Mouse (Mus musculus) urinary bladder, adult 2 months (tissue): Measurements from ENCODE around the gene Alk. TPM values are rescaled to one million over a fixed set of nuclear protein-coding genes. Genes with fewer than 3 reads are reported as not detected.
A peak's percentile ranks its signal among the peaks of the same experiment; 100 is the strongest.

Experiments
- DNase-seq: peaks from one replicate; pipeline ENCODE4 v3.0.0; 2022; ENCODE audit warnings: low spot score
- polyA plus RNA-seq: library from polyadenylated mRNA; depleted of rRNA; stranded (reverse); fragments of >200 nt; gene quantifications from 2 replicates; pipeline ENCODE4 v1.2.3, GENCODE M21; 2012

Gene Alk
- polyA plus RNA-seq, 1 experiment = 0.01 TPM

DNA sequence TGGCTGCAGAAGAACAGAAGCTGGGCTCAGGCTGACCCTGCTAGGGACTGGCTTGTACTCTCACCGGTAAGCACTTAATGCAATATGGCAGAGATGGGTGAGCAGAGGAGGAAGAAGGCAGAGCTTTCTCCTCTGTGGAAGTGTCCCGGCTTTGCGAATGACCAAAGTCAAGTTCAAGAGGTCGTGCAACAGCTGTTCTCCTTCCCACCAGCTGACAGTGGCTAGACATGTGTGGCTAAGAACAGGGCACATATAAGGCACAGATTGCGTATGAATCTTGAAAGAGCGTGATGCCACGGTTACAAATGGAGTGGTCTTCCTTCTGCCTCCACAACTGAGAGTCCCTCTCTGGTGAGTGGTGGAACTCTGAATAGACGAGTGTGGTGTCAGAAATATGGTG is 625.3 kb downstream of the Alk start:
- DNase-seq = no peak

DNA sequence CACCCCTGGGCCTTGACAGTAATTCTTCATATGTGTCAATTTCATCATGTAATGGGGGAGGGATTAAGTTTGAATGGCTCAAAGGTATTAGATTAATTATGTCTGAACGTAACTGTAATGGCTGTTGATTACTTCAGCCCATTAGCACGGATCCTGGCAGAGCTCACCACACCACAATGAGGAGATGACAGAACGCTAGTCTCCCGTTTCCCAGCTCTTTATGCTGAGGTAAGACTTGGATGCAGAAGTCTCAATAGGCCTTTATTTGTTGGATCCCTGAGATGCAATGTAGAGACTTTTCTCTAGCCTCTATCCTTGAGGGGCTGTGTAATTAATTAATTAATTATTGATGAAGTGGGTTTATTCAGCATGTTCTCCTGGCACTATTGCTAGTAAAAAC is 627.8 kb downstream of the Alk start:
- DNase-seq = no peak

DNA sequence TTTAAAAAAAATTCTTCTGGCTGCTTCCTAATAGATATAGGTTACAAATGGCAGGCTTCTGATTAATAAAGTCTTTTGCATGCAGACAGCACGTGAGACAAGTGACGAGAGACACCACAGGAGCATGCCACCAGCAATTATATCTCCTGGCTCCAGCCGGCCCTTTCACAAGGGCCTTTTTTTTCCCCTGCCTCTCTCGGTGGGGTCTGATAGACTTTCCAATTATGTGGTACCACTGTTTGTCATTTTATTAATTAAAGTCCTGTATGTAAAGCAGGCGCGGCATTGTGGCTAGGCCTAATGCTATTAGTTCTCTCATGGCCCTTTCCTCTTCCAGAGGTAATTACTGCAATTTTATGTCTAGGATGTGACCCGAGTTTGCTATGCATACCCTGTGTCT is 630.7 kb downstream of the Alk start:
- DNase-seq = no peak

DNA sequence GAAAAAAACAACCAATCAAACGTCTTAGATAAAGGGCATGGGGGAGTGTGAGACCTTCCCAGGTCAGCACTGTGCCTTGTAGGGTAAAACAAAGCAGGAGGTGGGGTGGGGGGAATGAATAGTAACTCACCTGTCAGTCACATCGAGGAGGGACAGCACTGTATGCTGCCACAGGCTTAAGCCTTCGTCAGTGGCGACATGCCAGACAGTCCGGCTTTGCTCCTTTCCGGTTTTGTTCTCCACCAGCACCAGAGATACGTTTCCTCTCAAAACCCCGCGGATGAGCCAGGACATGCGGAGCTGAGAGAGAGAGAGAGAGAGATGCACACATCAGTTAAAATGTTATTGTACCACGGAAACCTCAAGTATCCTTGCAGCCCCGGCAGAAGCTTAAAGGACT is 637.1 kb downstream of the Alk start:
- no peak for DNase-seq

DNA sequence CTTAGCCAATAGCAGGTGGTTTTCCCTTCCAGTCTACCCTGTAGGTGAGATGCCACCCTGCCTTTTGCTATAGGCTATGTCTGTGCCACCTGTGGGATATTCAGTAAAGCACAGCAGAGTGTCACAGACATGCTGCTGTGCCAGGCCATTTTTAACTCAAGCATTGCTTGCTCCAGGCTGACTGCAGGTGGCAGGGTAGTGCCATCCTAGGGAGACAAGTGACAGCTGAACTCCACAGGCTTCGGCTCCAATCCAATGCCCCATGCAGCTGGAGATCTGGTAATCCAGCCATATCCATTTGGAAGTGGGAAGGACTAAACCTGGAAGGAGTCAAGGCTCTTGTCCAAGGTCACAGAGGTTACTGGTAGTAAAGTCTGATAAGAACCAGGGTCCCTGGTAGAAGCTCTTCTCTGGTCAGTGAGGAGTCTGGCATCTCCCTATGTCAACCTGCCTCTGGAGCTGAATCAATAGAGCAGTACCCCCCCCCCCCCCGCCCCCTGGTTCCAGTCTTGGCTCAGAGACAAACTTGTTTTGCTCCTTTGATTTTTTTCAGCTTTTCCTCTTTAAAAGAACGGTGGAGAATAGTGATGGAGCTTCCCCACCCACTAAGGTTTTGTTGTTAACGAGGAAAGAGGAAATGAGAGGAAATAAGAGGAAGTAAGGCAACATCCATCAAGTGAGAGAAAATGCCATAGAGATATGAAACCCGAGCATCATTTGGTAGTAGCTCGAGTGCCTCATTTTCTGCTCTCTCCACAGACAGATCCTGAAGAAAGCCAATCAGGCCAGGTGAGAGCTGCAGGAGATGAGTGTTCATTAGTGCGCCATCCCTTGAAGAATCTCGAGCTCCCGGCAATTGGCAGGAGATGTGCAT is 638.5 kb downstream of the Alk start:
- peak; percentile 25 for DNase-seq

DNA sequence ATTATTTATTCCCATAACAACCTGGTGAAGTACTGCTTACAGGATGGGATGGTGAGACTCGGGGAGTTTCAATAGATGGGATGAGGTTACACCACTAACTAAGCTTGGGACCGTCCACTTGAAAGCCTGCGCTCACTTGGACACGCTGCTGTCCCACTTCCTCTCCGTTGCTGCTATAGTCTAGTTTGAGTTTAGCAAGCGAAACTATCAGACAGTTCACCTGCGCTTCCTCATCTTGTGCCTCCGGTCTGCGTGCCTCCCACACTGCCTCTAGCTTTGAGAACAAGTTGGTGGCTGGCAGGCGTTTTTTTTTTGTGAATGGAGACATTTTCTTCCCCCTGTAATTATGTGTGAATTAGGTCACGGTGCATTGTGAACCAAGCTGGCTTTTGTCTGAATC is 639.8 kb downstream of the Alk start:
- DNase-seq = no peak

DNA sequence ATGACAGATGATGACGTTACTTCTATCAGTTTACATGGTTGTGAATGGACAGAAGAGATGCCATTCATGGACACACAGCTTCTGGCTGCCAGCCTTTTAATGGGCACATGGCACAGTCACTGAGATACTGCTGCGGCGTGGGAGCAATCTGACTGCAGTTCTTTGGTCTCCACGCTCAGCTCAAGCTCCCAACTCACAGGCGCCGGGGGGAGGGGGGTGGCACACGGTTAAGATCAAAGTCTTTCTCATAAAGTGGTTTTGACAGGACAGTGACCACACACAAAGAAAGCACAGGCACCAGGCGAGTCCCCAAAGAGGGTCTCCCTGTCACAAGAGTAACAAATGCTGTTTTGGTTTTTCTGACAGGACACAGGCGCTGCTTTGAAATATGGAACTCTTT is 641.7 kb downstream of the Alk start:
- no peak for DNase-seq

DNA sequence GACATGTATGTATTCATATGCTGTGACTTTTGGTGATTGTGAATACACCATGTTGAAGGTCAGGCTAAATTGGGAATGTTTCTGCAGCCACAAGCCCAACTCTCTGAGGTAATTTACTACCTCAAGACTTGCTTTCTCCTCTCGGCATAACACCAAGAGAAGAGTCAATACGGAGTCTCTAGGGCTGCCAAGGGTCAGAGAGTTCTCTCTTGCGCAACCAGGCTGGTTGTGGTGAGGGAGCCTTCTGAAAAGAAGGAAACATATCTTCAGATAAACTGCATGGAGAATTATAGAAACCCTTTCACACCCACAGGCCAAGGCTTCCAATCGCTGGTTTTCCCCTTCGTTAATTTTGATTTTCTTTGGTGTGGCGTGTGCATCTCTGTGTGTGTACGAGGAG is 649.4 kb downstream of the Alk start:
- DNase-seq = no peak

DNA sequence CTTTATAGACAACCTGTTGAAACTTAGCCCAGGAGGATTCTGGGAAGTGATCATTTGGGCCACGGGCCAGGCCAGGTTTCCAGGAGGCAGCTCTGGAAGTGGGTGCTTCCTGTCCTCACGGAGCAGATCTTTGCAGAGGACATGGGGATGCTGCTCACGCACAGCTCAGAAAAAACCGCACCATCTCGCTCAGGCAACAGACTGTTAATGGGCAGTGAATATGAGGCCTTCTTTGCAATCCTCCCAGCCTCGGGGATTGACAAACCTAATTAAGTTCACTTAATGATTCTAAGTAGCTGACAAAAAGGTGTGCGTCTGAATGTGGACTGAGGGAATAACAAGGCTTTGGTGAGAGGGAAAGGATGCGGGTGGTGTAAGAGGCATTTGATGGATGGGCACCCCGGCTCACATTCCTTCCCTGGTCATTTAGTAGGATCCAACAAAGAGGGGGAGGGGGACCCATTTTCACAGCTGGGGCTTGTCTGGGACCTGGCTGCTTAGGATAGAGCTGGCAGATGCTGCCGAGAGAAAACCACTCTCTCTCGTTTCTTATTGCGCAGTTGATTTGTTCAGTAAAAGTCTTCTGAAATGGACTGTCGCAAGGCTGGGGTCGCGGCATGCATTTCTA is 650.1 kb downstream of the Alk start:
- no peak for DNase-seq

DNA sequence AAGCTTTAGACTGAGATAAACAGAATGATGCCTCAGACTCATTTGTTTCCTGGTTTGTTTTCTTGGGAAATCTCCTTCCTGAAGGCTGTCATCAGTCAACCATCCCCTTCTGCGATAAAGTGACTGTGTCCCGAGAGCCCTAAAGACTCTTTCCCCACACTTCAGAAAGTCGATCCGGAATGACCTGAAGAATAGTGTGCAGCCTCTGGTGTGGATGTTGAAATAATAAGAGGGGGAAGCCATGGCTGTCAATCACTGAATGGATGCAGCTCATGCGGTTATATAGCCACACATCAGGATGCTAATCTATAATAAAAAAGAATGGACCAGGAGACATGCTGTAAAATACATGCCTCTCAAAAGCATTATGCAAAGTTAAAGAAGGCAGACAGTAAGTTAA is 653.5 kb downstream of the Alk start:
- no peak for DNase-seq

DNA sequence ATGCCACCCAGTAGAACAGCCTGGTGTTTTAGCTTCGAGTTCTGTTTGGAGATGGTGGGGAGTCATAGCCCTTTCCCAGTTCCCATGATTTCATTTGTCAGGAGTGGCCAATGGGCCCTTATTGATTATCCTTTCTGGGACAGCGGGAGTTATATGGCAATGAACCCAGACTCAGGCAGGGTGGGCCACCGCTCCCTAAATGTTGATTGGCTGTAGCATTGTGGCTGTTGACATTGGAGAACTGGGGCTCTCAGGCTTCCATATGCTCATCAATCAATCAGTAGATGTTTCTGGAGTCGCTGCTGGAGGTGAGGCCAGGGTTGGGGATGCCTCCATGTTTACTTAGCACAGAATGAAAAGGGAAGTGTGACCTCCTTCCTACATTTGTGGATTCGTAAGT is 655.7 kb downstream of the Alk start:
- no peak for DNase-seq

DNA sequence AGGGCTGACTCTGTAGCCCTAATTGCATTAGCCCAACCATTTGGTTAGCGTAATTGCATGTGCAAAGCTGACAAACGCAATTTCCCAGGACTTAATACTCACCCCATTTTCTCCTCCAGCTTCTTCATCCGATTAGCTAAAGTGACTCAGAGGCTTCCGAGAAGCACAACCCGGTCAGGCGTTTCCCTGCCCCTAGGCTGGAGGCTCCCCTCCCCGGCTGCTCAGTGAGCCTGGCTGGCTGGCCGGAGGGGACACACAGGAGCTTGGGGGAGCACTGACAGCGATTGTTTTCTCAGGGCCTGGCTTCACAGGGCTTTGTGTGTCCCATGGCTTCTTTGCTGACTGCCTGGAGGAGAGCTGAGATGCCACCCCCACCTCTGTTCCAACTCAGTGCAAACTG is 657.0 kb downstream of the Alk start:
- DNase-seq = no peak

DNA sequence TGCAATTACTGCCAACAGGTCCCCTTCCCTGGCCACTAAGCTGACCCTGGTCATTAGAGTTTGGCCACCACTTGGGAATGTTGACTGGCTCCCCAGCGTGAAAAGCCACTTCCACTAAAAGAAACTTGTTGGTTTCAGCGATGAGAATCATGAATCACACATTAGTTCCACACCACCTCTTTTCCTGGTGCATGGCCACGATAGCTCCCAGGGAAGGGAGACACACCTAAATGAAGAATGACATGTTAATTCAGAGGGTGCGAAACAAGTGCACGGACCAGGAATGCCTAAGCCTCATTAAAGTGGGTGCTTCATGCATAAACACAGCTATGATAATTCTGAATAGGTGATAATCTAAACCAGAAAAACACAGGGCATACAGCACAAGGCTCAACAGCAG is 660.4 kb downstream of the Alk start:
- no peak for DNase-seq

DNA sequence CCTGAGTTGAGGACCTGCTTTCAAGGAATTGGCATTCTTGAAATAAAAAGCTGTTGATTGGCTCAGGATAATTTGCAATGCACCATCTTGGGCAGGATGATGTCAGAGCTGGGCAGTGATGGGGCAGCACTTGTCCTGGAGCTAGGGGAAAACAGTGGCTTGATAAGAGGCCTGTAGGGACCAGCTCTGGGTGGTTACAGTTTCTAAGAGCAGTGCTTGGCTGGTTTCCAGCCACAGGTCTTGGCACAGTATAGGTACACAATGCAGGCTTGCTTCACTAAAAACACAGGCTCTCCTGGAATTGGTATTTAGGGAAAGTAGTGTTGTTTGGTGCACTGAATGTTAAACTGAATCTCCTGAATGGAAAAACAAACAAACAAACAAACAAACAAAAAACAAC is 662.4 kb downstream of the Alk start:
- no peak for DNase-seq

DNA sequence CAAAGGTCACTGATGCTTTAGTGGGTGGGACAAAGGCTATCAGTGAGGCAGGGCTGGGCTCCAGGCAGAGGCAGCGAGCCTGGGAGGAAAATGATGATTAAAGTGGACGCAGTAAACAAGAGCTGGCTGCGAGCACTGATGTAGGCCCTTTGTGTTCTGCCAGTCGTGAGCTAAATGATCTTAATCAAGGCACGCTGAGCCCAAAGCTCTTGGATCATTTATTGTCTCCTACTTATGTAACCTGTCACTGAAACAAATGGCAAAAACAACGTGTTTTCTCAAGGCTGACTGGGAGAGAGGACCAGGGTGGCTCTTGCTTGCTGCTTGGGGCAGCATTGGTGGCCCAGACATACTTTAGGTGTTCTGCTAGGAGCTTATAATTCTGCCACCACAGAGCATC is 663.0 kb downstream of the Alk start:
- DNase-seq = no peak

DNA sequence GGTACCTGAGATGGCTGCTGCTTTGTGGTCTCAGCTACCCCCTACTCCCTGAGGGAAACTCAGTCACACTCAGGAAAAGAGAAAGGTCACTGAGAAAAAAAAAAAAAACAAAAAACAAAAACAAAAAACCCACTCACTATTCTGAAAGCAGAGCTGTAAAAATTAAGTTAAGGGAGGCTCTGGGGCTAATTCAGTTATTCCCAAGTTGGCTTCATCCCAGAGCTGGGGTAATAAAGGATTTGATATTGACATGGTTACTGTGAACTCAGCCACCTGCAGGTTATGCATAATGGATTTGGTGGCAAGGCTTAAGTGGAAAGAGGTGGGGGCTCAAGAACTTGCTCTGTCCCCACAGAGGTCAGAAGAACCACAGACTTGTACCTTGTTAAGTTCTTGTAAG is 667.7 kb downstream of the Alk start:
- no peak for DNase-seq

DNA sequence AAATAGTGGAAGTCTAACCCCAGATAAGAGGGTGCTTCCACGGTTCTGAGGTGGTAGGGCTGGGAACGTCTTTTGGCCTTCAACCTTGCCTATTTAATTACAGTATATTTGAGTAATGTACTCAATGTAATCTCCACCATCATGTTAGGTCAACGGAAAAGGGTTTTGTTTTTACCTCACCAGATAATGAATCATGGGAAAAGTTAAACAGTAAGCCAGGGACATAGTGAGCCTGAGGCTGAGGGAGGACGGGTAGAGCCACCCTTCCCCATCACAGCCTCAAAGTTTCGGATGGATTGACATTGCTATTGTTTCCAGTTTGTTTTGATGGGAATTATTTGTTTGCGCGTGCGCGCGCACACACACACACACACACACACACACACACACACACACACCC is 668.6 kb downstream of the Alk start:
- DNase-seq = no peak

DNA sequence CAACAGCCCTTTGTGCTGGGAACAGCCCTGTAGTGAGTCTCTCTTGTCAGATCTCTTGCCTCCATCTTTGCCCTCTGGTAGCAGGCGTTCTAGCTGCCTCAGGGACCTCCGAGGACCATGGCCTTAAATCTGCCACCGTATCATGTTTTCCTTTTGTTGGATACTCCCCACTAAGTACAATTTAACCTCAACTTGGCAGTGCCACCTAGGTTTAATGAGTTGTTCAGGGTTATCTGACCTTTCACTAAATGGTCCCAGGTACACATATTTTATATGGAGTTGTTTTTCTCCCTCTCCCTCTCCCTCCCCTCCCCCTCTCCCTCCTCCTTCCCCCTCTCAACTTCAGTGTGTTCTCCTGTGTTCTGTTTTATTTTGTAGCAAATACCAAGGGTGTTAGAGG is 669.1 kb downstream of the Alk start:
- DNase-seq = no peak

DNA sequence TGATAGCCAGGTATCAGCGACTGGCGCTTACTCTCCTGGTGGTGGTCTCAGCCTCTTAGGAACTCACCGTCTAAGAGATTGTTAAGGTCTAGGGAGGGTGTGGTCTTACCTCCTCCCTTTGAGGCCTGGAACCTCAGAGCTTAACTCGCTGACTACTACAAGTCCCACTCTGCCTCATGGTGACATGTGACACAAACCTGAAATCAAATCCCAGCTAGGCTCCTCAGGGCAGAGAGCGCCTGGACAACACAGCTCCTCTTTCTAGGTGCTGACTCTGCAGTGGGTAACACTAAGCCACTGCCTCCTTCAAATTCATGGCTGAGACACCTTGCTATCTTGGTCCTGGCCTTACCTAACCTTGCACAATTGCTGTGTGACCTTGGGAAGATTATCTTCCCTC is 689.5 kb downstream of the Alk start:
- DNase-seq = no peak

DNA sequence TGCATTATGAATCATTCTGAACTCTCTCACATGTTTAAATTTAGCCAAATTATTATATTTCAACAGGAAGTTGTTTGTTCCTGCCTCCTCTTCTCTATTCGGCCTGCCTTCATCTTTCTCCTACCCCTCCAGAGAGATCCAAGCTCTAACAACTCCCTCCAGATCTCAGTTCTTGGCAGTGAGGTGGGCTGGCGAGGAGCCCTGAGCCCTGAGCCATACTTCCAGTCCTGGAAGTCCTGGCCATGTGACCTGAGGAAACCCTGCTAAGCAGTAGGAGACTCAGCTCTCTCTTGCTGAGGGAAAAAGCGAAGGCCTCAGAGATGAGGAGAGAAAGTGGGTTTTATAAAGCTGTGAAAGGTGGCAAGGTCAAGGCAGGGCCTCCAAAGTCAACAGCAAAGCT is 689.9 kb downstream of the Alk start:
- no peak for DNase-seq

DNA sequence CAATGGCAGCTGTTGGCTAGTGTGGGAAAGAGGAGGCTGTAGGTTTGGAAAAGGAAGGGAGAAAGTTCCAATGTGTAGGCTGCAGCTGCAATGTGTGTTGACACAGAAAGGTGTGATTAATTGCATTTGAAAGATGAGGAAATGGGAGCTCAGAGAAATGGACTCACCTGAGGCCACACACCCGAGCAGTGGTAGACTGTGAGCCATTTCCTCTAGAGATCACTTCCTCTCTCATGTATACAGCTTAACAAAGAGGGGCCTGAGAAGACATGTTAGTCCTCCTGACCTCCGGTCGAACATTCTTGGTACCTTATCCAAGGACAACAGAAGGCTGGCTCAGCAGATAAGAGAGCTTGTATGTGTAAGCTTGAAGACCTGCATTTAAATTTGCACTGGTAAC is 691.2 kb downstream of the Alk start:
- no peak for DNase-seq

DNA sequence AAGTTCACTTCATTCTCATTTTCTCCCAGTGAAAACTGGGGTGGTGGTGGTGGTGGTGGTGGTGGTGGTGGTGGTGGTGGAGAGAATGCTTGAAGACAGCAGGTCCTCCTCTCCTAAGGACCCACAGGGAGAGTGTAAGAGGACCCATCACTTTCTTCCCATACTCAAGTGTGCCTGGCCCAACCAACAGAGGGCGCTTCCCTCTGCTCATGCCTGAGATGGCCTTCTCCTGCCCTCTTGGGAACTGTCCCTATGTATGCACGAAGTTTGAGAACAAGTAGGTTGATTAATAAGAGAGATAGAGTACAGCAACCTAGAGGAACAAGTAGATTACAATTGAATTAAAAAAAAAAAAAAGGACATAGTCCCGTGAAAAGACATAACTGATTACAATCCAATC is 695.3 kb downstream of the Alk start:
- DNase-seq = no peak

DNA sequence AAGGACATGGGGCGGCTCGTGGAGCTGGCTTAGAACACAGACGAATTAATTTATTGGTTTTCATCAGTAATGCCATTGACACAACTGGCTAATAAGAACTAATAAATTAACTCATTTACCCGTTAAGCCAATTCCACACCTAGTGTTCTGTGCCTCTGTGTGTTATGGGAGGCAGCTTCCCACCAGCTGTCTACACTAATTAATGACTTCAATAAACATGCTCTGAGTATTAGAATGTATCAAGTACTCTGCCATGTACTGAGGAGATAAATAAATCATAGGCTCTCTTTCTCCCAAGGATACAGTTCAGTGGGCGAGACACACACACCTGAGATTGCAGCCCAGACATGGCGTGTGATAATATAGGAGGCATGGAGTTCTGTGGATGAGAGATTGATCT is 723.1 kb downstream of the Alk start:
- DNase-seq = no peak

DNA sequence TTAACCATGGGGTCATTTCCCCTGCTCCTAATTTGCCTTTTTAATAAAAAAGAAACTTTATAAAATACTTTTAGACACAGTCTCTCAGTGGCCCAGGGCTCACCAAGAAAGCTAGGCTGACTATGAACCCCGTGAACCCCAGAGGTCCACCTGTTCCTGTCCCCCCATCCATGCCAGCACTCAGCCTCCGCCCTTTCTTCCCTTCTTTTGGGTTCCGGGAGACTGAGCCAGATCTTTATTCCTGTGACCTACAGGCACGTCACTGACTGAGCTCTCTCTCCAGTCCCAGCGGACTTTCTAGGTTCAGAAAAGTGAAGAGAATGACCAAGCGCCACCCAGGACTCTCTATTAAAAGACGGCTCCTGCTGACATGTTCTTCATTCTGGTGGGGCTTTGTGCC is 728.9 kb downstream of the Alk start:
- no peak for DNase-seq
